Mouse (Mus musculus) erythroblast, embryonic 14.5 days (primary cell): ENCODE data around the gene Tango2.

Experiments used
- GATA1 ChIP-seq: IDR thresholded peaks from 2 replicates; pipeline ENCODE4 v1.6.1; 2012; ENCODE audit warnings: low read length, inconsistent platforms, mixed read lengths
- TAL1 ChIP-seq: IDR thresholded peaks from 3 replicates; pipeline ENCODE4 v1.6.1; 2012; ENCODE audit warnings: low read length, inconsistent platforms, mixed read lengths

GRCm38 (mm10) chr16:18366849-18367248 lies 18.9 kb upstream of the Tango2 start:
- TF ChIP-seq GATA1 (no peak), TAL1 (no peak)
